Mouse (Mus musculus) intestine, embryonic 14.5 days (tissue): ENCODE results near the gene Tnfrsf23. TPM values are rescaled to one million over a fixed set of nuclear protein-coding genes. Genes with fewer than 3 reads are reported as not detected.
"Not testable (repeated sequence)": the region's sequence is repeated elsewhere in the genome, so short reads cannot be mapped to it uniquely, and the experiment has no call there.

Experiments used
- ATAC-seq: fragments of 200-750 bp; cut with Nextera tagmentation; replicated peaks from 2 replicates; pipeline ENCODE4 v1.8.0; 2017; ENCODE audit warnings: low read depth, moderate number of reproducible peaks, moderate TSS enrichment, moderate library complexity; ENCODE audit not compliant: low FRiP score, low TSS enrichment
- DNase-seq: peaks from one replicate; pipeline ENCODE4 v3.0.0-alpha.2; 2018; ENCODE audit warnings: low spot score
- H3K27ac ChIP-seq: fragments of 300-500 bp; sonication (generic); 2 replicates; pipeline ENCODE4 v1.5.1; 2014; ENCODE audit warnings: low read depth, mild to moderate bottlenecking, control low read depth
- H3K27me3 ChIP-seq: fragments of 300-500 bp; sonication (generic); replicated peaks from 2 replicates; pipeline ENCODE4 v1.6.1; 2014; ENCODE audit warnings: low read length, control low read depth; ENCODE audit not compliant: control insufficient read depth, insufficient read depth
- H3K36me3 ChIP-seq: fragments of 300-500 bp; sonication (generic); 2 replicates; pipeline ENCODE4 v1.6.1; 2014; ENCODE audit warnings: low read length, control low read depth; ENCODE audit not compliant: control insufficient read depth, insufficient read depth
- H3K4me1 ChIP-seq: fragments of 300-500 bp; sonication (generic); replicated peaks from 2 replicates; pipeline ENCODE4 v1.6.1; 2014; ENCODE audit warnings: low read length, control low read depth, mixed read lengths; ENCODE audit not compliant: control insufficient read depth, insufficient read depth
- H3K4me2 ChIP-seq: fragments of 300-500 bp; sonication (generic); 2 replicates; pipeline ENCODE4 v1.6.1; 2014; ENCODE audit warnings: low read length
- H3K4me3 ChIP-seq: fragments of 300-500 bp; sonication (generic); 2 replicates; pipeline ENCODE4 v1.5.1; 2014; ENCODE audit warnings: low read depth, low read length, control low read depth, mixed read lengths
- H3K9ac ChIP-seq: fragments of 300-500 bp; sonication (generic); 2 replicates; pipeline ENCODE4 v1.6.1; 2014; ENCODE audit warnings: mild to moderate bottlenecking, low read length
- H3K9me3 ChIP-seq: fragments of 300-500 bp; sonication (generic); 2 replicates; pipeline ENCODE4 v1.6.1; 2016; ENCODE audit warnings: low read length, control low read depth; ENCODE audit not compliant: control insufficient read depth
- WGBS: fragments of 180-500 bp; shearing (Covaris S2); extraction: QIAGEN DNeasy Blood & Tissue Kit; methylation state at CpG from one replicate; pipeline ENCODE4 v1.1.7; 2014; 5-methylcytosine and 5-hydroxymethylcytosine counted together
- polyA plus RNA-seq: library from polyadenylated mRNA; unstranded; fragments of >200 nt; fragmentation: Nextera tagmentation; extraction: Ambion mirVana; gene quantifications from 2 replicates; pipeline ENCODE4 v1.2.1, GENCODE M21; 2014

The Tnfrsf23 gene
- polyA plus RNA-seq, 1 experiment from 2014 or later: 1.1 TPM

- H3K9me3 ChIP-seq: no peaks in the 10 kb centered on the region
- H3K9ac ChIP-seq: no peak overlapping the region
Observed at GRCm38 (mm10) chr7:143691909-143692308, 6.2 kb upstream of the Tnfrsf23 start.

GRCm38 (mm10) chr7:143691181-143691580 lies 5.5 kb upstream of the Tnfrsf23 start:
- Histone ChIP-seq H3K4me3 (no peak overlapping the region), H3K27ac (no peak overlapping the region), H3K4me2 (no peak overlapping the region), H3K9me3 (no peaks in the 10 kb centered on the region), H3K27me3 (no peaks in the 10 kb centered on the region), H3K9ac (no peak overlapping the region), H3K4me1 (no peaks in the 10 kb centered on the region), H3K36me3 (peaks cover 83% of the 10 kb centered on the region)
- ATAC-seq (no peak), DNase-seq (no peak)
- 91% methylated on average over 5 of the region's 5 CpGs for WGBS

More at GRCm38 (mm10) chr7:143691909-143692308, 6.2 kb upstream of the Tnfrsf23 start:
- Histone ChIP-seq H3K27ac (no peak overlapping the region), H3K4me3 (no peak overlapping the region), H3K36me3 (peaks cover 87% of the 10 kb centered on the region), H3K4me1 (no peaks in the 10 kb centered on the region), H3K27me3 (no peaks in the 10 kb centered on the region), H3K4me2 (no peak overlapping the region)
- ATAC-seq (no peak), DNase-seq (no peak)
- 96% methylated on average over 4 of the region's 4 CpGs for WGBS

GRCm38 (mm10) chr7:143689946-143690345 lies 4.3 kb upstream of the Tnfrsf23 start:
- Histone ChIP-seq H3K4me1 (no peaks in the 10 kb centered on the region), H3K4me3 (no peak overlapping the region), H3K9ac (no peak overlapping the region), H3K36me3 (peaks cover 71% of the 10 kb centered on the region), H3K4me2 (no peak overlapping the region), H3K27me3 (no peaks in the 10 kb centered on the region), H3K27ac (no peak overlapping the region), H3K9me3 (no peaks in the 10 kb centered on the region)
- no peak for ATAC-seq
- 56% methylated on average over 4 of the region's 4 CpGs for WGBS
- no peak for DNase-seq

GRCm38 (mm10) chr7:143689481-143689880 lies 3.8 kb upstream of the Tnfrsf23 start:
- no peaks in the 10 kb centered on the region for H3K4me1 ChIP-seq
- 64% methylated on average over 7 of the region's 7 CpGs for WGBS
- no peaks in the 10 kb centered on the region for H3K27me3 ChIP-seq
- peaks cover 66% of the 10 kb centered on the region for H3K36me3 ChIP-seq
- no peak overlapping the region for H3K4me2 ChIP-seq
- ATAC-seq (no peak), DNase-seq (no peak)
- H3K9ac ChIP-seq: no peak overlapping the region
- H3K27ac ChIP-seq: no peak overlapping the region
- no peaks in the 10 kb centered on the region for H3K9me3 ChIP-seq
- H3K4me3 ChIP-seq: no peak overlapping the region

- H3K36me3 ChIP-seq: peaks cover 40% of the 10 kb centered on the region
- not testable (repeated sequence) for H3K27ac ChIP-seq, H3K27me3 ChIP-seq, H3K4me2 ChIP-seq, H3K9ac ChIP-seq, ATAC-seq, H3K4me3 ChIP-seq, H3K4me1 ChIP-seq, H3K9me3 ChIP-seq, DNase-seq
- WGBS: 85% methylated on average over 3 of the region's 3 CpGs
Observed at GRCm38 (mm10) chr7:143686676-143687075, 1.0 kb upstream of the Tnfrsf23 start.

GRCm38 (mm10) chr7:143686191-143686590 lies 519 bp upstream of the Tnfrsf23 start:
- not testable (repeated sequence) for H3K9me3 ChIP-seq, H3K4me1 ChIP-seq, H3K27me3 ChIP-seq, DNase-seq, ATAC-seq, H3K9ac ChIP-seq, H3K27ac ChIP-seq, H3K4me2 ChIP-seq, H3K4me3 ChIP-seq
- H3K36me3 ChIP-seq: peaks cover 36% of the 10 kb centered on the region
- WGBS: 57% methylated on average over 4 of the region's 4 CpGs

- not testable (repeated sequence) for H3K9me3 ChIP-seq, ATAC-seq, H3K4me3 ChIP-seq, H3K4me2 ChIP-seq, H3K4me1 ChIP-seq, H3K9ac ChIP-seq, DNase-seq, H3K27ac ChIP-seq, H3K27me3 ChIP-seq
- 96% methylated on average over 1 of the region's 2 CpGs for WGBS
- H3K36me3 ChIP-seq: peaks cover 20% of the 10 kb centered on the region
Observed at GRCm38 (mm10) chr7:143684569-143684968, 1.1 kb downstream of the Tnfrsf23 start.

GRCm38 (mm10) chr7:143681566-143681965 lies 4.1 kb downstream of the Tnfrsf23 start:
- Histone ChIP-seq H3K27me3 (no peaks in the 10 kb centered on the region), H3K36me3 (no peaks in the 10 kb centered on the region), H3K4me1 (no peaks in the 10 kb centered on the region), H3K9ac (no peak overlapping the region), H3K9me3 (no peaks in the 10 kb centered on the region), H3K4me2 (no peak overlapping the region), H3K27ac (no peak overlapping the region), H3K4me3 (no peak overlapping the region)
- WGBS: 77% methylated on average over 1 of the region's 1 CpGs
- DNase-seq: no peak
- ATAC-seq: no peak

- H3K9ac ChIP-seq, H3K4me3 ChIP-seq, DNase-seq, H3K4me1 ChIP-seq, H3K36me3 ChIP-seq, H3K4me2 ChIP-seq, H3K9me3 ChIP-seq, H3K27me3 ChIP-seq, ATAC-seq, H3K27ac ChIP-seq: not testable (repeated sequence)
- WGBS: 50% methylated on average over 2 of the region's 2 CpGs
Observed at GRCm38 (mm10) chr7:143680836-143681235, 4.8 kb downstream of the Tnfrsf23 start.
